Mouse (Mus musculus): Measurements from ENCODE around the gene Gm9945.

GRCm38 (mm10) chr11:53529253-53529557 lies 49.2 kb downstream of the Gm9945 start:
- TF ChIP-seq CTCF (IDR thresholded peaks at IDR 0.05) (no peak), EP300 (IDR thresholded peaks at IDR 0.05; ENCODE audit: insufficient read depth, low read depth, low read length) (no peak)

Data from heart, adult 2 months (tissue).